Mouse (Mus musculus): ENCODE measurements around the gene Dazap1.
A peak's percentile ranks its signal among the peaks of the same experiment; 100 is the strongest.

Gene Dazap1

GRCm38 (mm10) chr10:80300672-80301181 lies 39.4 kb downstream of the Dazap1 start:
- DNase-seq = no peak

- no peak for DNase-seq
Observed at GRCm38 (mm10) chr10:80301256-80302081, 40.2 kb downstream of the Dazap1 start.

GRCm38 (mm10) chr10:80302082-80302355 lies 40.7 kb downstream of the Dazap1 start:
- DNase-seq = no peak

- peak; percentile 80 for DNase-seq
Observed at GRCm38 (mm10) chr10:80302471-80302881, 41.2 kb downstream of the Dazap1 start.

- DNase-seq = no peak
Observed at GRCm38 (mm10) chr10:80304458-80304857, 43.2 kb downstream of the Dazap1 start.

- peak; percentile 33 for DNase-seq
Observed at GRCm38 (mm10) chr10:80304862-80305261, 43.6 kb downstream of the Dazap1 start.

- DNase-seq = no peak
Observed at GRCm38 (mm10) chr10:80311560-80311959, 50.3 kb downstream of the Dazap1 start.

- no peak for DNase-seq
Observed at GRCm38 (mm10) chr10:80312586-80313504, 51.6 kb downstream of the Dazap1 start.

- no peak for DNase-seq
Observed at GRCm38 (mm10) chr10:80313627-80314201, 52.4 kb downstream of the Dazap1 start.

- DNase-seq = no peak
Observed at GRCm38 (mm10) chr10:80314494-80315001, 53.3 kb downstream of the Dazap1 start.

GRCm38 (mm10) chr10:80315315-80315714 lies 54.0 kb downstream of the Dazap1 start:
- DNase-seq = no peak

- DNase-seq = no peak
Observed at GRCm38 (mm10) chr10:80316359-80316781, 55.1 kb downstream of the Dazap1 start.

GRCm38 (mm10) chr10:80317011-80317410 lies 55.7 kb downstream of the Dazap1 start:
- DNase-seq = no peak

GRCm38 (mm10) chr10:80320340-80320760 lies 59.1 kb downstream of the Dazap1 start, which contains the start of gene 2310011J03Rik:
Gene 2310011J03Rik (minus strand): TSS chr10:80320537.
- DNase-seq = peak; percentile 95

- no peak for DNase-seq
Observed at GRCm38 (mm10) chr10:80321014-80321669, 59.9 kb downstream of the Dazap1 start.

- DNase-seq = no peak
Observed at GRCm38 (mm10) chr10:80321670-80322581, 60.6 kb downstream of the Dazap1 start.

GRCm38 (mm10) chr10:80322811-80323211 lies 61.5 kb downstream of the Dazap1 start:
- DNase-seq = no peak

- peak; percentile 80 for DNase-seq
Observed at GRCm38 (mm10) chr10:80323261-80324119, 62.2 kb downstream of the Dazap1 start.

GRCm38 (mm10) chr10:80324120-80325037 lies 63.1 kb downstream of the Dazap1 start:
- DNase-seq = no peak
